17 mouse cellular contexts compared by ENCODE assay signal in the genomic region with DNA sequence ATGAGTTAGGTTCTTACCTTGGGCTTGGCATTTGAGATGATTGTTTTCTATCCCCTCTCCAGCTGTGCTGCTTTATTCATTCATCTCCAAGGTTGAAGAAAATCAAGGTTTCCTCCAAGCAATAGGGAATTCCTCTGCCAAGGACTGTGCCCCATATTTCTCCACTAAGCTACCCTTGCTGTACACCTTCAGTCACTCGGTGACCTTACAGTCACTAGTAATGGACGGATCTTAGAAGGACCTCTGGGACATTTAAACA.
A peak's percentile ranks its signal among the peaks of the same experiment; 100 is the strongest.
DNase-seq lines count a peak whose midpoint lies in the region; ATAC-seq lines count a peak whose summit lies in the region.
"Had no signal": no experiment of that assay in that cellular context is flagged by ENCODE, and none has a peak within 500 bp of the region (broad histone marks: within the 10 kb centered on the region; RNA-seq: fewer than 3 reads in every experiment).

No protein-coding gene starts in this region.

- no peaks in the 10 kb centered on the region for H3K36me3 ChIP-seq in heart, embryonic 16.5 days (ENCODE audit: control insufficient read depth, insufficient read depth)
- no peaks in the 10 kb centered on the region for H3K36me3 ChIP-seq in limb, embryonic 15.5 days
- no peaks in the 10 kb centered on the region for H3K36me3 ChIP-seq in limb, embryonic 10.5 days
- H3K36me3 ChIP-seq in midbrain, embryonic 12.5 days = no peaks in the 10 kb centered on the region
- H3K36me3 ChIP-seq: embryonic facial prominence, embryonic 13.5 days; limb, embryonic 12.5 days; liver, embryonic 13.5 days had no signal

- ATAC-seq in cerebellum, adult (ENCODE audit: insufficient number of reproducible peaks, low FRiP score, low TSS enrichment) = peak; percentile 22; the same call in 1 of the 2 replicates
- no peak for ATAC-seq in heart, embryonic 16.5 days (replicated peaks; ENCODE audit: extremely low read depth, insufficient read depth, low FRiP score)
- ATAC-seq in limb, embryonic 15.5 days (ENCODE audit: insufficient number of reproducible peaks, low FRiP score, low TSS enrichment, low read depth) = no peak
- ATAC-seq in midbrain, embryonic 12.5 days (ENCODE audit: low FRiP score, low read depth) = 0 out of 2 replicates have a peak, but pooled peaks have one; percentile 23

- intact Hi-C loops in heart, postnatal 14 days (cut with DNase I) = no loop called here

- peaks cover 7% of the 10 kb centered on the region; the same call in 1 of the 2 replicates for H3K4me1 ChIP-seq in heart, embryonic 16.5 days (ENCODE audit: control insufficient read depth, insufficient read depth, low read length)
- H3K4me1 ChIP-seq in limb, embryonic 15.5 days = 0 out of 2 replicates have a peak, but pooled peaks cover 2% of the 10 kb centered on the region
- H3K4me1 ChIP-seq in limb, embryonic 10.5 days = no peaks in the 10 kb centered on the region
- H3K4me1 ChIP-seq in midbrain, embryonic 12.5 days = peaks cover 11% of the 10 kb centered on the region
- H3K4me1 ChIP-seq: limb, embryonic 12.5 days; liver, embryonic 13.5 days had no signal

- no peak overlapping the region for H3K9ac ChIP-seq in heart, embryonic 16.5 days (ENCODE audit: low read length)
- H3K9ac ChIP-seq in limb, embryonic 15.5 days = no peak overlapping the region
- no peak overlapping the region for H3K9ac ChIP-seq in midbrain, embryonic 12.5 days (replicated peaks)
- H3K9ac ChIP-seq: embryonic facial prominence, embryonic 13.5 days; limb, embryonic 12.5 days; liver, embryonic 13.5 days had no signal

- H3K4me3 ChIP-seq in heart, embryonic 16.5 days (ENCODE audit: low read length) = no peak overlapping the region
- no peak overlapping the region for H3K4me3 ChIP-seq in limb, embryonic 15.5 days
- no peak overlapping the region for H3K4me3 ChIP-seq in limb, embryonic 10.5 days
- no peak overlapping the region for H3K4me3 ChIP-seq in midbrain, embryonic 12.5 days
- H3K4me3 ChIP-seq: embryonic facial prominence, embryonic 13.5 days; heart, adult 2 months; limb, embryonic 12.5 days; liver, embryonic 13.5 days; megakaryocyte, embryonic 14.5 days; myocyte had no signal

- DNase-seq in cerebellum, postnatal 4 days (ENCODE audit: low spot score in 2 of 2) = no peak
- DNase-seq in heart, postnatal 14 days = no peak
- no peak for DNase-seq in limb, embryonic 10.5 days (ENCODE audit: low spot score)
- no peak for DNase-seq in yolk sac, embryonic 10.5 days (ENCODE audit: low spot score)
- DNase-seq: adrenal gland, adult 8-10 months; liver, embryonic 13.5 days; right cerebral cortex, postnatal 25 days; thymus, adult 18-20 months had no signal

- H3K9me3 ChIP-seq in heart, embryonic 16.5 days (replicated peaks; ENCODE audit: control insufficient read depth, low read length) = no peaks in the 10 kb centered on the region
- H3K9me3 ChIP-seq in limb, embryonic 15.5 days = no peaks in the 10 kb centered on the region
- no peaks in the 10 kb centered on the region for H3K9me3 ChIP-seq in limb, embryonic 10.5 days (replicated peaks)
- H3K9me3 ChIP-seq in midbrain, embryonic 12.5 days = no peaks in the 10 kb centered on the region
- H3K9me3 ChIP-seq: embryonic facial prominence, embryonic 13.5 days; limb, embryonic 12.5 days; liver, embryonic 13.5 days; megakaryocyte, embryonic 14.5 days had no signal

- no peaks in the 10 kb centered on the region for H3K27me3 ChIP-seq in heart, embryonic 16.5 days (ENCODE audit: control insufficient read depth, insufficient read depth, low read length)
- no peaks in the 10 kb centered on the region for H3K27me3 ChIP-seq in limb, embryonic 15.5 days
- no peaks in the 10 kb centered on the region for H3K27me3 ChIP-seq in limb, embryonic 10.5 days (ENCODE audit: low read depth, poor library complexity, severe bottlenecking)
- H3K27me3 ChIP-seq in midbrain, embryonic 12.5 days = no peaks in the 10 kb centered on the region
- H3K27me3 ChIP-seq: embryonic facial prominence, embryonic 13.5 days; limb, embryonic 12.5 days; liver, embryonic 13.5 days; megakaryocyte, embryonic 14.5 days had no signal

- 74% methylated on average over 2 of the region's 2 CpGs for WGBS in heart, embryonic 16.5 days
- 72% methylated on average over 2 of the region's 2 CpGs for WGBS in limb, embryonic 15.5 days
- WGBS in limb, embryonic 10.5 days = 88% methylated on average over 2 of the region's 2 CpGs
- WGBS in midbrain, embryonic 12.5 days = 58% methylated on average over 2 of the region's 2 CpGs

- H3K4me2 ChIP-seq in heart, embryonic 16.5 days (ENCODE audit: low read depth, low read length) = no peak overlapping the region
- no peak overlapping the region for H3K4me2 ChIP-seq in limb, embryonic 15.5 days
- no peak overlapping the region for H3K4me2 ChIP-seq in midbrain, embryonic 12.5 days (replicated peaks)
- H3K4me2 ChIP-seq: embryonic facial prominence, embryonic 13.5 days; limb, embryonic 12.5 days; liver, embryonic 13.5 days had no signal

- H3K27ac ChIP-seq in heart, embryonic 16.5 days (ENCODE audit: low read length) = peak overlapping the region; percentile 20; the same call in 1 of the 2 replicates
- peak overlapping the region; percentile 54; the same call in 1 of the 2 replicates for H3K27ac ChIP-seq in limb, embryonic 15.5 days
- no peak overlapping the region for H3K27ac ChIP-seq in limb, embryonic 10.5 days
- H3K27ac ChIP-seq in midbrain, embryonic 12.5 days (replicated peaks) = no peak overlapping the region
- H3K27ac ChIP-seq: heart, adult 2 months; limb, embryonic 12.5 days; liver, embryonic 13.5 days had no signal

Comparison
In these comparisons a context has a peak if more than half of its experiments do, and no peak if none do; other contexts are left out.
1. H3K27ac ChIP-seq: peak in heart, embryonic 16.5 days (single experiment) and limb, embryonic 15.5 days (single experiment); none in limb, embryonic 10.5 days (single experiment) and midbrain, embryonic 12.5 days (single experiment).
2. ATAC-seq: peak in cerebellum, adult (single experiment) and midbrain, embryonic 12.5 days (single experiment); none in heart, embryonic 16.5 days (single experiment) and limb, embryonic 15.5 days (single experiment).